Mouse (Mus musculus) lung, postnatal 0 days (tissue): ENCODE measurements around the gene Rab43.

Experiments
- CTCF ChIP-seq: IDR thresholded peaks from 2 replicates; pipeline ENCODE4 v1.5.1; 2016; ENCODE audit warnings: antibody characterized with exemption, mild to moderate bottlenecking
- EP300 ChIP-seq: IDR thresholded peaks from 2 replicates; pipeline ENCODE4 v1.6.1; 2016; ENCODE audit warnings: antibody characterized with exemption, mild to moderate bottlenecking, control low read depth

DNA sequence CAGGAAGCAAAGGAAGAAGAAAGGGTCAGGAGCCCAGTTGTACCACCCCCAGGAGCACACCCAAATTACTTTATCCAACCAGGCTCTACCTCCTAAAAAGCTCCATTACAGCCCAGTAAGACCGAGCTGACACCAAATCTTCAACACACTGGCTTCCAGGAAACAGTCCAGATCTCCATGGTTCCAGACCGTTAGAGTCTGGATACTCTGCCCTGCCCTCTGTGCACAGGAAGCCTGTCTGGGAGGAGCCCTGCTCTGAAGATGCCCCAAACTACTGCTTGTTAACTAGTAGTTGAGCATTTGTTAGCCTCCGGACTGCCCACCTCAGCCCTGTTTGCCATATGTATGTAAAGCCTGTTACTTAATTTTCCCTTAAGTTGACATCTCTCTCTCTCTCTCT, 65.9 kb downstream of the Rab43 start:
- TF ChIP-seq CTCF (no peak), EP300 (no peak)
